Mouse (Mus musculus) ZHBTc4 (cell line): Measurements from ENCODE around the gene Marcksl1.

Experiments
- DNase-seq: peaks from one replicate; pipeline ENCODE4 v3.0.0-alpha.2; 2011; ENCODE audit warnings: low read depth, low spot score

Gene Marcksl1

DNA sequence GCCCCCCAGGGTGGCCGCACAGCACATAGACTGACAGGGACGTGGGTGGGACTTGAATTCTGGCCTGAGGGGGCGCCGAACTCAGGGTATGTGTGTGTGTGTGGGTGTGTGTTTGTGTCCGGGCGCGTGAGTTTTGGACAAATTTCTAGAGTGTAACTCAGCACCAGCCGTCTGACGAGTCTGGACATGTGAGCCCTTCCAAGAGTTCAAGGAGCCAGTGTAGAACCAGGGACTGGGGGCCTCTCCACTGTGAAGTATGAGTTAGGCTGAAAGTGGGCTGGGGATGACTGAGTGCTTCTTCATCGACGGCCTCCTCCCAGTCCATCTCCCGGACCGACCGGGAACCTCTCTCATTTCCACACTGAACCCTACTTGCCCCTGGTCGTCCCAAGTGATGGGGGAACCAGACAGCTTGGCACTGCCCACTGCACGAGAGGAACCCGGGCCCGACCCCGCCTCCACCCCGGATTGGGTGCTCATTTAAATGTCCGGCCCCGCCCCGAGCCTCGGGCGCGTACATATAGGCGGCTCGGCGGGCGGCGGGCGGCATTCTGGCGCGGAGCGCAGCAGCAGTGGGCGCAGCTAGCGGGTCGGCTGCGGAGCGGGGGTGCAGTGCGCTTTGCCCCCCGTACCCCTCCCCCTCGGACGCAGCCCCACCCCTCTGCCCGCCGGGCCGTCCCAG lies at the start of gene Marcksl1:
Gene Marcksl1, plus strand, starts transcription at position 496 of the 682 bp plus-strand sequence.
- DNase-seq = peak; percentile 92

DNA sequence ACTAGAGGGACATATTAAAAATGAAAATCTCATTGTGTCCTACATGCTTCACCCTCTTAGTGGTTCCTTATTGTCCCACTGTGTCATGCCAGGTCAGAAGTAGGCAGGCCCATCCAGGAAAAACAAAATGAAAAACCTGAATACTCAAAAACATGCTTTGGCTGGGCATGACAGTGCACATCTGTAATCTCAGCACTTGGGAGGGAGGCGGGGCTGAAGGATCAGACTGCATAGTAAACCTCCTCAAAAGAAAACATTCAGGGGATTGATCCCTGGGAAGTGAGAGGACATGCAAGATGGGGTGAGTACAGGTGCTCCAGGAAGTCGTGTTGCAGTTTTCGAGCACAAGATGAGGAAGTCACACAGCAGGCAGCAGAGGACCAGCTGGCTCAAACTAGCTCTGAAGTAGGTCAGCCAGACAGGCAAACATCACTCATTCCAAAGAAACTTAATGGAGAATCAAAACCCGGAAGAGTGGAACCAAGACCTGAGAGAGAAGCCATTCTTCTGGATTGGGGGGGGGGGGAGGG lies 49.0 kb upstream of the Marcksl1 start:
- peak; percentile 51 for DNase-seq

DNA sequence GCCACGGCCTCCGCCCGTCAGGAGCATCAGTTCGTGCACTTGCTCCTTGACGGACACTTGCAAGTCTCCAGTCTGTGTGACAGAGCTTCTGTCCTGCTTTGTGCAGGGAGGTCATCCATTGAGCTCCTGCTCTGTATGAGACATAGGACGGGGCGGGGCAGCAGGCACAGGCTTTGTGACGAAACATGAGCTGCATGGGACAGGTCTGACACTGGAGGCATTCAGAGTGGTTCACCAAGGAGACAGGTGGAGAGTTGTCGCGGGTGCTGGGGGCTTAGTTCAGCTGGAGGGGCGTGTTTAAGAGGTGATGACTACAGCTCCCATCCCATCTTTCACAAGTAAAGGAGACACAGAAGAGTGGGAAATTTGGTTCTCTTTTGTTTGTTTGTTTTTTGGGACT lies 37.3 kb upstream of the Marcksl1 start:
- DNase-seq = peak; percentile 55

DNA sequence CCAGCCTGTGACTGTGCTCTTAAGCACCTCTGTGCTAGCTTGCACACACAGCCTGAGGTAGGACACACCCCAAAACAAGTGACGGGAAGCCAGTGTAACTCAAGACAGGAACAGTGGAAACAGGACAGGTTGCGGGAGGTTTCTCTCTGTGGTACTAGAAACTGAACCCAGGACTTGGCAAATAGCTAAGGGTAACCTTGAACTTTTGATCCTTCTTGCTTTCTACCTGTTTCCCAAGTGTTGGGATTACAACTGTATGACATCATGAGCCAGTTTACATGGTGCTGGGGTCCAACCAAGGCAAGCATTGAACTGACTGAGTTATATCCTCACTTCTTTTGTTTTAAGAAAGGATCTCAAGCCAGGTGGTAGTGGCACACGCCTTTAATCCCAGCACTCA lies 33.5 kb upstream of the Marcksl1 start:
- DNase-seq = no peak

DNA sequence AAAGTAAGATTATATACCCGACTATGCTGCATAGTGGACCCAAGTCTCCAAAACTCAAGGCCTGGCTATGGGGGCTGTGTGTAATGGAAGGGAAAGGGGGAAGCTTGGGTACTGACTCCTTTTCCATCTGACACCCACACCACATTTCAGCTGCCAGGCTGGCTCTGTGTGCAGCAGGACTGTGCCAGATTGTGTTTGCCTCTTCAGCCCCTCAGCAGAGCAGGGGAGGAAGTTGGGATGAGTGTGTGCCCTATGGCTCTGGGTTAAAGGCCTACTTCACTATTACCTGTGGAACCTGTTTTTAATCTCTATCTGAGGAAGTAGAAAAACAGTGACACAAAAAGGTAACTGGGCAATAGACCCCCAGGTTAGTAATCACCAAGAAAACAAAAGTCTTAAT lies 32.3 kb upstream of the Marcksl1 start:
- DNase-seq = no peak

DNA sequence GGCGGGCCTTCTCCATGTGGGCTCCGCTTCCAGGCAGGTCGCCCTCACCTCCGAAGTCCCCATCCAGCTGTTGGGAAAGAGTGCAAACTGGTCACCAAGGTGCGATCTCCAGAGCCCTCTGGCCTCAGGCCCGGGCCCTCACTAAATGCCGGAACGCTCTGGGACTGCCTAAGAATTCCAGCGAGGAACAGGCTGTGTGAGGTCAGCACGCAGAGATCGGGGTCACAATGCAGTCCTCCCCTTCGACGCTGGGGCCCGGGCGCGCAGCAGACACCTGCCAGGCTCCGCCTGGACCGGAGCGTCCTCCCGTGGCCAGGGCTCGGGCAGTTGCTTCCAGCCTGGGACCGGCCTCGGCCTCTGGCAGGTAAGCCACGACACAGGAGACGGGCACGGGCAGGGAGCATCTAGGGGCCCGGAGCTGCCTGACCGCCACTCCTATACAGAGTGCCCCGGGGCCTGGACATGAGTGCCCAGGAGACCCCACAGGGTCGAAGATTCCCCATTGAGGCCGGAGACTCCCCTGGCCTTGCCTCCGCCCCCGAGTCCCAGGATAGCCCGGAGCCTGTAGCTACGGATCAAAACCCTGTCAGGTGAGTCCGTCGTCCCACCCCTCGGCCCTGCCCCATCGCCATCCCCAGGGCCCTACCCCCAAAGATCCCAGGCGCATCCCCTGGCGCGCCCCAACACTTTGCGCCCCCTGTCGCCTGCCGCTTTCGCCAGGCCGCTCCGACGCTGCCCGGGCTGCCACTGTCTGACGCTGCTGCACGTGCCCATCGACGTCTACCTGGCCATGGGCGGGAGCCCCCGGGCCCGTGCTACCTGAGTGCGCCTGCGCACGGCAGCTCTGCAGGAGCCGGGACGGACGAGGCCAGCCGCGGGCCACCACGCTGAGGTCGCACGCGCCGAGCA lies 22.2 kb upstream of the Marcksl1 start, which contains the start of the genes Tssk3 and Fam229a:
Gene Tssk3, minus strand, starts transcription at position 51 of the 909 bp plus-strand sequence.
Gene Fam229a, plus strand, starts transcription at position 219 of the 909 bp plus-strand sequence.
- peak; percentile 59 for DNase-seq

DNA sequence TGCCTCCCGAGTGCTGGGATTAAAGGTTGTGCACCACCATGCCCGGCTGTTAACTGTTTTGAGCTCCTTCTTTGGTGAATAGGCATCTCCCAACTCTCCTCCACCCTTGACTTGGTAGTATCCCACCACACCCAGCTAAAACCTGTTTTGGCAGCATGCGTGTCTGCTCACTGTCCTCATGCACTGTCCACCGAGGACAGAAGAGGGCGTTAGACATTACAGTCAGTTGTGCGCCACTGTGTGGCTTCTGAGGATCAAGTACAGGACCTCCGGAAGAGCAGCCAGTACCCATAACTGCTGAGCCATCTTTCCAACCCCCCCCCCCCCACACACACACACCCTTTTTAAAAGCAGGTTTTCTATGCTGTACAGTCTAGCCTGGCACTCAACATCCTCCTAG lies 18.7 kb upstream of the Marcksl1 start:
- DNase-seq = peak; percentile 63

DNA sequence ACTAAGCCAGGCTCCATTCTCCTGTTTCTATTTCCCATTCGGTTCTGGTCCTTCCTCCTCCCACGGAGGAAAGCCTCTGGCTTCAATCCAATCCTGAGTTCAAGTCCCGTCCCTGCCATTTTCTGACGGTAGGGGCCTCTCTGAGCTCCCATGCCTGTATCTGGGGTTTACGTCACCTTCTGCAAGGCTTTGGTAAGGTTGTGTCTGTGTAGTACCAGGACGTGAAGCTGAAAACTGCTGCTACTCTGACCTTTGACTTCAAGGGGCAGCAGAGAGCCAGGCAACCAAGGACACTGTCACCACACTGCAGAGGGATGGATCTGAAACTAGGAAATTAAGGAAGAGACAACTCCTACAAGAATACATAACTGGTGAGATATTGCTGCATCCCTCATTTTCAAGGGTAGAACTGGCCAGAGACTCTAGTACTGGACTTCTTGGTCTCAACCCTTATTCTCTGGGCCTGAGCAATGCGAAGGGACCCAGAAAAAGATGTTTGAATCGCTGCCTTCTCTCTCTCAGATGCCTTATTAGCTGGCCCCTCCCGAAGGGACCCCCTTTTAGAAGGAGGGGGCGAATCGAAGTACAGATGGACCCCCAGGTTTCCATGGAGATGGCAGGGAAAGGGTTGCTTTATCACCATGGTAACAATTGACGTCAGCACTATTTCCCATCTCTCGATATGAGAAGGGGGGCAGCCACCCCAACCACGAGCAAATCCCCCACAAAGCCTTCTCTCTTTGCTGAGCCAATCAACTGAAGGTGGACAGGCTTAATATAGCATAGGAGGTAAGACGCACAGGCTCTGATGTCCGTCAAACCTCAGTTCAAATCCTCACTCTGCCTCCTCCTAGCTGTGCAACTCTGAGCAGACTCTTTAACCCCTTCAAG lies 17.5 kb upstream of the Marcksl1 start:
- peak; percentile 83 for DNase-seq

DNA sequence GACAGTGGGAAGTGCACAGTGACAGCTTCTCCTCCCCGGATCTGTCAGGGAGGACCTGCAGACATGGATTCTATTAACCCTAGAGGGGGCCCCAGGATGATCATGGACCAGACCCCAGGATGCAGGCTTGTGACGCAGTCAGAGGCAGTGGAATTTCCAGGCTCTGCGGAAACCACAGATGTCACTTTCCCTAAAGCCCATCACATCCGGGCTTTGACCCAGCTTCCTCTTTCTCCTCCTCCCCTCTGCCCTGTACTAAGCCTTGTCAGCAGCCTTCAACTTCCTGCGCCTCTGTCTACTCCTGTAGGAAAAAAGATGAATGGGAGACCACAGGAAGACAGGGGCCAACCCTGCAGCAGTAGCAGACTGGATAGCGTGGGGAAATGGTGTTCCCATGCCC lies 16.8 kb upstream of the Marcksl1 start:
- no peak for DNase-seq

DNA sequence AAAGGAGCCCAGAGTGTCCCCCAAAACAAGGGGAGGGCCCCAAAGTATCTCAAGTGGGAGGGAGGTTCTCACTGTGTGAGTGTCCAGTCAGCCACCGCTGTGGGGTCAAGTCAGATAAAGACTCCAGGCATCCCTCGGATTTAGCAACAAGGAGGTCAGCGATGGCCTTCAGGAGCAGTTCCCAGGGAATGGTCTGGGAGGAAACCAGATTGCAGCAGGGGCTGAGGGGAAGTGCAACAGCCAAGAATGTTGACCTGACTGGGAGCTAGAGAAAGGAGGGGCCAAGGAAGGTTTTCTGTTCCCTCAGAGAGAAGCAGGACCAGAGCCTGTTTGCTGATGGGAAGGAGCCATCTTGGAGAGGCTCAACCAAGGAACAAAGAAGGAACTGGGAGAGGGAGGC lies 14.4 kb upstream of the Marcksl1 start:
- peak; percentile 47 for DNase-seq

DNA sequence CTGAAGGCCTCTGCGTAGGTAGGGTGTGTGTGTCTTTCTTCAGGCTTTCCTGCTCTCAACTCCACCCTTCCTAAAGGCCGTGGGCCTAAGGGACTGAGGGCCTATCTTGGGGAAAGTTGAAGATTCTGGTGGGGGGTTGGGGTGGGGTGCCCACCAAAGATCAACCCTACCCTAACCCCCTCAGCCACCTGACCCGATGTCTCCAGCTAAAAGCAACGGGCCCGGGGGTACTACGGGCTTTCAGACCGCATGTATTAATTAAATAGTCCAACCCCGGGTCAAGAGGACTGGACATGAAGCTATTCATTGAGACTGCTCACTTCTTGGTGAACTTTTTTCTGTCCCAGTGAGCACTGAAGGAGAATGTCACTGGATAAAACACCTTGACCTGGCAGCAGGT lies 13.4 kb upstream of the Marcksl1 start:
- no peak for DNase-seq

DNA sequence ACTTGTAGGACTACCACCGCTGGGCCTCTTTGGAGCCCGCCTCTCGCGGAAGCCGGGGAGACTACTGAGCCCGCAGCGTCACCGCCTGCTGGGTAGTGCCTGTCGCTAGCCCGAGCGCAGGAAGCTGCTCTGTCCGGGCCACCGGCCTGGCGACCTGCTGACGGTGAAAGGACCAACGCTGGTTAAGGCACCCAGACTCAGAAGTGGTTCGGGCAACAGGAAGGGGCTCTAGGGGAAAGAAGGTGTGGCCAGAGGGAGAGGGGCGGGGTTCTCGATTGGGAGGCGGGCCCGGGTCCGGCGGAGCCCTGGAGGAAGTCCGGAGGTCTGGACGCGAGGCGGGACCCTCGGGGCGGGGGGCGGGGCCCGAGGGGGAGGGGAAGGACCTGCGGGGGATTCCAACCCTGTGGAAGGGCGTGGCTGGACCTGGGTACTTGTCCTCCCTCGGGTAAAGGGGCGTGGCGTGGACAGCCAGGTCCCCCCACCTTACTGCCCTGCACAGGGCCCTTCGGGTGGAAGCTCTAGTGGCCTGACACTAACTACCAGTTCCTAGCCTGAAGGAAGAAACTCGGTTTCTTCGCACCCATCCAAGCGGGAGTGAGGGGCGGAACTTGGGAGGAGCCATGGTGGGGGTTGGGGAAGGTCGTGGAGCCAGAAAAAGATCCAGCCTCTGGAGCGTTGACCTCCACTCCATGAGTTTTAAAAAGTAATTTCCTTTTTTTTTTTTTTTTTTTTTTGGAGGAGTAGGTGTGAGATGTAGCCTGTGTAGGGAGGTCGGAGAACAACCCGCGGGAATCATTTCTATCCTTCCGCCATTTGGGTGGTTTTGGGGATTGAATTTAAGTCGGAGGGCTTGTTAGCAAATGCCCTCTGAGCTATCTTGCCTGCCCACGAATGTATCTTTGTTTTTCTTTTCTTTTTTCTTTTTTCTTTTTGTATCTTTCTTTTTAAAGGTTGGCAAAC lies 12.5 kb upstream of the Marcksl1 start:
- peak; percentile 98 for DNase-seq

DNA sequence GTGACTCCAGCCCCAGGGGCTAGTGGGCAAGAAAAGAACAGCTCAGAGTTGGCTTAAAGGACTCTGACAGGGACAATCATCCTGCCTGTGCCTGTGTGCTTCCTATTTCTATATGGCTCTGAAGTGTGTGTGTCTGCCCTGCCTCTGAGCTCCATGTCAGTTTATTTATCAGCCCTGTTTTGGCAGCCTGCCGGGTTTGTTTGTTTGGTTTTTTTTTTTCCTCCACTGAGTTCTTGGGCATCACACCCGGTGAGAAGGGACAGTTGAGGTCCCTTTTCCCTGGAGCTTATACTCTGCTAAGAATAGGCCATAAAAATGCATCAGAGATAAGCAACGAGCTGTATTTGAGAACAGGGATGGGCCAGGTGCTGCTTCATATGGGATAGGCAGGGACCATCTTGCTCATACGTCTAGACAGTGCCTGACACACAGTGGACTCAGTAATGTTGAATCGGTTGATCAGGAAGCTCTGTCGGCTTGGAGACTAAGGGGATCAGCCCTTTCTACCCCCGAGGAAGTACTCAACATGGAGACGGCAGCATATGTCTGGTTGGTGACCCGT lies 11.0 kb upstream of the Marcksl1 start:
- no peak for DNase-seq

DNA sequence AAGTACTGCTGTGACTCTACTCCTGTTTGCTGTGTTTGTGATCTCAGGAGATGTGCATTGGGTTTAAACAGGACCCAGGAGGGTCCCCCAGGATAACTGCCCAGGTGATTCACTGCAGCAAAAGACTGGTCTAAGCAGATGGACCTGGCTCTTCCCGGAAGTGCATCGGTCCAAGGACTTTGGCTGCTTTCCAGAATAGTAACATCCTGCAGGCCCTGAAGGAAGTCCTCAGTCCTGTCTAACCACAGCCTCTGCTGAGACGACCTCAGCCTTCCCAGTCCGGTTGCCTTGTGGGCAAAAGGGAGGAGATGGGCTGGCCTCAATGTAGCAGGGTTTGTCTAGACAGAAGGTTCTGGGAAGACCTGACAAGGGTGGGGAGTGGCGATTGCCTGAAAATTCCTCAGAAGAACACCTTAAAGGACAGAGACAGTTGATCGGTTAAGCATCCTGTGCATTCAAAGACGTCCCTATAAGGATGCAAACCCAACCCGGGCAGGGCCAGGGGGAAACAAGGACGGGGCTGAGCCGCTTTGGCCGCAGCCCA lies 10.4 kb upstream of the Marcksl1 start:
- peak; percentile 96 for DNase-seq

DNA sequence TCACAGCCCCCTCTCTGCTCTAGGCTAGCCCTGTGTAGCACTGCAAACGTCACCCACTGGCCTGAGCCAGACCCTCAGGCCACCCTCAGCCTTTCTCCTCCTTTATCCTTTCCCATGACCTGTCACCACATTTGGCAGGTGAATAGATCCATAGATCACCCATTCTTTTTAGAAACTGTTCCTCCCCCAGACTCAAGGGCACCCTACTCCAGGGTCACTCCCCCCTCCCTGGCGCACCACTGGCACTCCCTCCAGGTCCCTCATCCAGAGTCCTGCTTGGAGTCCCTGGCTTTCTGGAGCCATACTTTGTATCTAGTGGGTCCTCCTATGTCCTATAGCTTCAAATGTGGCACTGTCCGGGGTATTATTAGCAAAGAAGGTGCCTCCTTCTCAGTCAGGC lies 7.9 kb upstream of the Marcksl1 start:
- no peak for DNase-seq

DNA sequence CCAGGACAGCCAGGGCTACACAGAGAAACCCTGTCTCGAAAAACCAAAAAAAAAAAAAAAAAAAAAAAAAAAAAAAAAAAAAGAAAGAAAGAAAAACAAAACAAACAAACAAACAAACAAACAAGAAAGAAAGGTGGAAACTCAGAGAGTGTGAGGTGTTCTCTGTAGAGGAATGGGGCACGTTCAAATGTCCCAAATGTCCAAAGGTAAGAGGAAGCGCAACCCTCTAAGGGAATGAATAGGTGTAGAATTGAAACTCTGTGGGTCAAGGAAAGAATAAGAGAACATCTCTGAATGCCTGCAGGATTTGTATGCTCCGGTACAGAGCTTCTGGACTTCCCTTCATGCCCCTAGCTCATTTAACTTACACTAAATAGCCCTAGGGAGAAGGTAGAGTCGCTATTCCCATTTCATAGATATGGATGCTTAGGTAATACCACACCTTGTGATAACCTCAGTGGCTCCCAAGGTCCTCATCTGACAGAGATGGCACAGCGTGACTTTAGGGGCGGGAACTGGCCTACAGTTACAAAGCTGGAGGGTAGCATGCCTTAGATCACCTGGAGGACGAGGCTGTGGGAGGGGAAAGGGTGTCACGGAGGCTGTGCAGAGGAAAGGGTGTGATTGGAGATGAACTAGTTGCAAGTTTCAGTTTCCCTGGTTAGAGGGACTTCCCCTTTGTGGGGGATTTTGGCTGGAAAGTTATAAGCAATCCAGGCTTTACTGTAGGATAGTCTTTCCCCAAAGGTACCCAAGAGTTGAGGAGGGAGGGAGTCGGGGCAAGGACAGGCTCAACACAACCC lies 5.7 kb upstream of the Marcksl1 start:
- no peak for DNase-seq

DNA sequence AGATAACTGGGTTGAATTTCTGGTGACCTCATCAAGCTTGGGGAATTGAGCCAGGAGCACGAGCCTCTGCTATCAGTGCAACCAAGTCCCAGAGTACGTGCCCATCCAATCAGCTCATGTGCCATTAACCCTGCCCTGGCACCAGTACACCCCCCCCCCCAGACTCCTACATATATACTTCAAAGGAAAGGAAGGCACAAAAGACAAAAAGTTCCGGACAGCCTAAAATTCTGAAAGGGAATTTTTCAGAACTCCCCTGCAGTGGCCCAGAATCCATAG lies 5.2 kb upstream of the Marcksl1 start:
- DNase-seq = no peak

DNA sequence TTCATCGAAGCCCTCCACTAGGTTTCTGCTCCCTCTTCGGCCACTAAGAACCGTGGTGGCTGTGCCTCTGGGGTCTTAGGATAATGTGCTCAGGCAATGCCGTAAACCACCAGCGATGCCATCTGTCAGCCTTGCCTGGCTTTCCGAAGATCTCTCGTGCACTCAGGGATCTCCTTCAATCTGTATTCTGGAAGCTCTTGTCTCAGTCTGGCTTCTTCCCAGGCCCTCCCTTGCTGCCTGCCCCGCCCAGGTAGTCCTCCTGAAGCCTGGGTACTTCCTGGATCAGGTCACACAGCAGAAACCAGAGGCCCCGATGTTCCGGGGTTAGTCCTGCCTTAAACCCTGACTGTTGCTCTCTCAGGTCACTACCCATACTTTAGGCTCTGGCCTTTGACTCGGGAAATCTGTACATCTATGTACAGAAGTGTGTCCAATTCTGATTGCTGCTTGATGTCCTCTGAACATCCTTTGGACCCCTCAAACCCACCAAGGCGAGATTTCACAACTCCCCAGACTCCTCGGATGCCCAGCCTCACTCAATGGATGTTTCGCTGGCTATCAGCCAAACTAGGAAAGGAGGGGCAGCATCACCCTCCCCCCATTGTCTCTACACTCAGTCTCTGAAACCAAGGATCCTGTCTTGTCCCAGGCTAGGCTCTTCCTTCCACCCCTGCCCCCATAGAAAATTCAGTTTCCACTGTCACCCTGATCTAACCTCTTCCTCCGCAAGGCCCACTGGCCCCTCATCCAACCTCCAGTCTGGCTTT lies 4.4 kb upstream of the Marcksl1 start:
- DNase-seq = no peak
